Mouse (Mus musculus) hindbrain, embryonic 16.5 days (tissue): ENCODE results near the gene Pi4k2b. TPM values are rescaled to one million over a fixed set of nuclear protein-coding genes. Genes with fewer than 3 reads are reported as not detected.

ENCODE experiments used
- ATAC-seq: fragments of 200-750 bp; cut with Nextera tagmentation; 2 replicates; pipeline ENCODE4 v1.8.0; 2017; ENCODE audit warnings: moderate TSS enrichment, moderate library complexity
- H3K27ac ChIP-seq: fragments of 300-500 bp; sonication (generic); 2 replicates; pipeline ENCODE4 v1.5.1; 2014; ENCODE audit warnings: low read depth, mild to moderate bottlenecking, control low read depth, low read length, moderate library complexity
- H3K27me3 ChIP-seq: fragments of 300-500 bp; sonication (generic); replicated peaks from 2 replicates; pipeline ENCODE4 v1.6.1; 2014; ENCODE audit warnings: low read length; ENCODE audit not compliant: control insufficient read depth, insufficient read depth
- H3K36me3 ChIP-seq: fragments of 300-500 bp; sonication (generic); 2 replicates; pipeline ENCODE4 v1.6.1; 2014; ENCODE audit warnings: mild to moderate bottlenecking, low read length, moderate library complexity, mixed read lengths; ENCODE audit not compliant: control insufficient read depth, insufficient read depth
- H3K4me1 ChIP-seq: fragments of 300-500 bp; sonication (generic); 2 replicates; pipeline ENCODE4 v1.6.1; 2014; ENCODE audit warnings: low read depth, low read length; ENCODE audit not compliant: control insufficient read depth, insufficient read depth
- H3K4me2 ChIP-seq: fragments of 300-500 bp; sonication (generic); 2 replicates; pipeline ENCODE4 v1.6.1; 2014; ENCODE audit warnings: mild to moderate bottlenecking, low read length, control low read depth, moderate library complexity
- H3K4me3 ChIP-seq: fragments of 300-500 bp; sonication (generic); 2 replicates; pipeline ENCODE4 v1.5.1; 2014; ENCODE audit warnings: mild to moderate bottlenecking, low read length, control low read depth, moderate library complexity
- H3K9ac ChIP-seq: fragments of 300-500 bp; sonication (generic); 2 replicates; pipeline ENCODE4 v1.6.1; 2014; ENCODE audit warnings: low read depth, mild to moderate bottlenecking, control low read depth, low read length, moderate library complexity
- H3K9me3 ChIP-seq: fragments of 300-500 bp; sonication (generic); 2 replicates; pipeline ENCODE4 v1.6.1; 2014; ENCODE audit warnings: mild to moderate bottlenecking, low read length, moderate library complexity; ENCODE audit not compliant: control insufficient read depth
- WGBS: fragments of 180-500 bp; shearing (Covaris S2); extraction: QIAGEN DNeasy Blood & Tissue Kit; methylation state at CpG from one replicate; pipeline ENCODE4 v1.1.7; 2014; 5-methylcytosine and 5-hydroxymethylcytosine counted together
- polyA plus RNA-seq: library from polyadenylated mRNA; unstranded; fragments of >200 nt; fragmentation: Nextera tagmentation; extraction: Ambion mirVana; gene quantifications from 2 replicates; pipeline ENCODE4 v1.2.1, GENCODE M21; 2015

The Pi4k2b gene
- polyA plus RNA-seq, 1 experiment from 2014 or later, result 3.6 TPM

DNA sequence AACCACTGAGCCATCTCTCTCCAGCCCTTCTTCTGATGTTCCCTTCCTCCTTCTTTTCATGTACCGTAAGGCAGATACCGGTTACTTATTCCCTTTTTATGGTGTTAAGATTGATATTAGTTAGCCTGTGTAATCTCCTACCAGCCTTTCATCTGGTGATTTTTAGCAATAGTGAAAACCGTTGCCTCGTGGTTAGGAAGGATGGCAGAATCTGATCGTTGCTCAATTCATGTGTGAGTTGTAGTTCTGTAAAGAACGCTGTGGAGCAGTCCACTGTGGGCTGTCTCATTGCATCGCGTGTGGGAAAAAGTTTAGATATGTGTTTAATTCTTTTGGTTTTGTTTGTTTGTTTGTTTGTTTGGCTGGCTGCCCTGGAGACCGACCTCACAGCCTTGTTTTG is 51.9 kb downstream of the Pi4k2b start:
- Histone ChIP-seq H3K4me3 (no peak overlapping the region), H3K4me2 (no peak overlapping the region), H3K9me3 (no peaks in the 10 kb centered on the region), H3K36me3 (peaks cover 10% of the 10 kb centered on the region; the same call in 1 of the 2 replicates), H3K27me3 (no peaks in the 10 kb centered on the region), H3K4me1 (no peaks in the 10 kb centered on the region), H3K27ac (no peak overlapping the region), H3K9ac (no peak overlapping the region)
- ATAC-seq, result no peak
- WGBS, result 96% methylated on average over 9 of the region's 9 CpGs

GRCm38 (mm10) chr5:52794109-52794508 is 52.7 kb downstream of the Pi4k2b start:
- 90% methylated on average over 9 of the region's 9 CpGs for WGBS
- no peaks in the 10 kb centered on the region for H3K4me1 ChIP-seq
- no peak for ATAC-seq
- no peaks in the 10 kb centered on the region for H3K9me3 ChIP-seq
- no peak overlapping the region for H3K9ac ChIP-seq
- H3K4me3 ChIP-seq, result no peak overlapping the region
- H3K27ac ChIP-seq, result no peak overlapping the region
- no peak overlapping the region for H3K4me2 ChIP-seq
- no peaks in the 10 kb centered on the region for H3K27me3 ChIP-seq
- peaks cover 10% of the 10 kb centered on the region; the same call in 1 of the 2 replicates for H3K36me3 ChIP-seq

GRCm38 (mm10) chr5:52799274-52799985 is 58.1 kb downstream of the Pi4k2b start:
- Histone ChIP-seq H3K9me3 (no peaks in the 10 kb centered on the region), H3K4me3 (no peak overlapping the region), H3K36me3 (peaks cover 10% of the 10 kb centered on the region; the same call in 1 of the 2 replicates), H3K27ac (no peak overlapping the region), H3K4me1 (no peaks in the 10 kb centered on the region), H3K9ac (no peak overlapping the region), H3K27me3 (no peaks in the 10 kb centered on the region), H3K4me2 (no peak overlapping the region)
- ATAC-seq, result no peak
- 85% methylated on average over 12 of the region's 12 CpGs for WGBS

DNA sequence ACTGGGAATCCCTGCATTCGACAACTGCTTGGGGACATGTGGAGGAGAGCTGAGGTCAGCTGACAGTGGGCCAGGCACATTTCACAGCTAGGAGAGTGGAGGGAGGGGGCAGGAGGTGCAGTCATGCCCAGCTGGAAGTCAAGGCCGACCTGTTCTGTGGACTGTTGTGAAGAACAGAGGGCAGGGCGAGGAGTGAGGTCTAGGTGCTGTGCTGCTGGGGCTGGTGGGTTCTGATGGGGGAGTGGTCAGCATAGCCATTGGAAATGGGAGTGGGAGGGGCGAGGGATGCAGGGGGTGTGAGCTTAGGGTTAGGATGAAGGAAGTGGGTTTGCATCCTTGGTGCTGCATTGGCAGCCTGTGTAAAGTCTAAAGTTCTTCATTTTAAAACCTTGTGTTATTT is 64.4 kb downstream of the Pi4k2b start:
- H3K4me1 ChIP-seq, result no peaks in the 10 kb centered on the region
- no peaks in the 10 kb centered on the region for H3K9me3 ChIP-seq
- H3K27me3 ChIP-seq, result no peaks in the 10 kb centered on the region
- no peak overlapping the region for H3K4me3 ChIP-seq
- no peak overlapping the region for H3K4me2 ChIP-seq
- H3K36me3 ChIP-seq, result peaks cover 2% of the 10 kb centered on the region; the same call in 1 of the 2 replicates
- WGBS, result 77% methylated on average over 4 of the region's 4 CpGs
- no peak for ATAC-seq
- H3K9ac ChIP-seq, result no peak overlapping the region
- no peak overlapping the region for H3K27ac ChIP-seq

DNA sequence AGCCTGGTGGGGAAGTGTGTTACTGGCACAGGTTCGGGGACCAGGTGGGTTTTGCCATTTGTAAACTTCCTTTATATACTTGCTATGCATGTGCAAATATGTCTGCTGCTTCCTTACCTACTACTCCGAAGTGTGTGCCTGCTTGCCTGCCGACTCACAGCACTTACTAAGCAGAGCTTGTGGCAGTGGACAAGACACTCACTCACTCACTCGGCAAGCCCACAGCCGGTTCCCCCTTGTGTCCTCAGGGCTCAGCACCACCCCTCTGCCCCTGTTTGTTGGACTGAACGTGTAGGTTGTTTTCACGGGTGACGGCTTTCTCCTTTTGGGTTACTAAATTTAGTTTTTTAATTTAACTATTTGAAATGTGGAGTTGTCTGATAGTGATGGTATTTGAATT is 65.0 kb downstream of the Pi4k2b start:
- no peak overlapping the region for H3K27ac ChIP-seq
- H3K36me3 ChIP-seq, result peaks cover 2% of the 10 kb centered on the region; the same call in 1 of the 2 replicates
- no peaks in the 10 kb centered on the region for H3K4me1 ChIP-seq
- no peak for ATAC-seq
- no peaks in the 10 kb centered on the region for H3K27me3 ChIP-seq
- no peak overlapping the region for H3K4me3 ChIP-seq
- no peak overlapping the region for H3K4me2 ChIP-seq
- 83% methylated on average over 8 of the region's 8 CpGs for WGBS
- no peak overlapping the region for H3K9ac ChIP-seq
- H3K9me3 ChIP-seq, result no peaks in the 10 kb centered on the region

DNA sequence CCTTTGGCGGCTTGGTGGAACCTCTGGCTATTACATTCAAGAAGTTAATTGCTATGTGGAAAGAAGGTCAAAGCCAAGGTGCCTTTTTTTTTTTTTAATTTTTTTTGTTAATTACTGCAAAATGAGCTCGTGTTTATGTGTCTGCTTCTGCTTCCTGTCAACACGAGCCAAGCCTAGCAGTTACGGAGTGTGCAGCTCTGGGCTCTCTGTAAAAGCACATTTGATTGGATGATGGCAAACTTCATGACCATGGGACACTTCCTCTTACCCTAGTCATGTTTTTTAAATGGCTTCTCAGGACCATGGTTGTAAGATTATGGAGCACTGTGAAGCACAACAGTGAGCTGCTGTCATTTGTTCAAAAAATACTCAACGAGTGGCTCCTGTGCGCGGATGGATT is 65.7 kb downstream of the Pi4k2b start:
- 87% methylated on average over 7 of the region's 7 CpGs for WGBS
- peaks cover 2% of the 10 kb centered on the region; the same call in 1 of the 2 replicates for H3K36me3 ChIP-seq

GRCm38 (mm10) chr5:52810446-52810845 is 69.1 kb downstream of the Pi4k2b start:
- H3K4me2 ChIP-seq, result no peak overlapping the region
- H3K4me3 ChIP-seq, result no peak overlapping the region
- no peaks in the 10 kb centered on the region for H3K4me1 ChIP-seq
- H3K36me3 ChIP-seq, result 0 out of 2 replicates have a peak, but pooled peaks cover 2% of the 10 kb centered on the region
- H3K9me3 ChIP-seq, result no peaks in the 10 kb centered on the region
- WGBS, result 98% methylated on average over 6 of the region's 6 CpGs
- ATAC-seq, result no peak
- no peak overlapping the region for H3K9ac ChIP-seq
- no peak overlapping the region for H3K27ac ChIP-seq
- no peaks in the 10 kb centered on the region for H3K27me3 ChIP-seq

More for the DNA sequence above, 65.7 kb downstream of the Pi4k2b start:
- H3K27ac ChIP-seq, result no peak overlapping the region
- H3K4me1 ChIP-seq, result no peaks in the 10 kb centered on the region
- H3K9ac ChIP-seq, result no peak overlapping the region
- H3K9me3 ChIP-seq, result no peaks in the 10 kb centered on the region
- no peak overlapping the region for H3K4me2 ChIP-seq
- H3K4me3 ChIP-seq, result no peak overlapping the region
- no peaks in the 10 kb centered on the region for H3K27me3 ChIP-seq
- no peak for ATAC-seq

DNA sequence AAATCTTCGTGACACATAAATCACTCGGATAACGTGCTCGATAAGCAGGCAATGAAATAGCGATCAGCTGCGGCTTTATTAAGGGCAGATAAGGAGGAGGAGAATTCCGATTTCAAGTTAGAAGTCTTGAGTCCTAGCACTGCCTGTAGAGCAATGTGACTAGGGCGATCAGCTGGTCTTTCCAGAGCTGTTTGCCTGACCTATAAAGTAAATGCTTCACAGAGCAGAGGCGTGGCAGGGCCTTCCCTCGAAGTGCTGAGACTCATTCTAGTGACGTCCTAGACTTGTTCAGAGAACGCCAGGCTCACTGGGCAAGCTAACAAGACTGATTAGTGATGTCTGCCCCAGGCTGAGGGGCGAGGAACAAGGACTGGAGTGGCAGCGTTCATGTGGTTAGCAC is 69.7 kb downstream of the Pi4k2b start:
- no peak for ATAC-seq

DNA sequence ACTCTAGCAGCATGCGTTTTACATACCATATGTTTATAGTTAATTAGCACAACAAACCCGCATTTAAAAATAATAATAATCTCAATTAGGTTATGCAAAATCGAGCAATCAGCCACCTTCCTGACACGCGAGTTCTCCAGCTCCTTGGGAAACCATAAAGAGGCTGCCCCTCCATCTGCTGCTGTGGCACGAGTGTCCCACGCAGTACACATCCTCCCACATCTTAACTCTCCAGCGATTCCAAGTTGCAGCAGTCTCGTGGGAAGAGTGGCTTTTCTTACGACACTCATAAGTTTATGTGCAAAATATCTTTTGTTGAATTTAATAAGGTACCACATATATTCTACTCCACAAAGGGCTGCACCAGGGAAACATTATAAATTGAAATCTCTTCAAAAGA is 71.1 kb downstream of the Pi4k2b start:
- no peak for ATAC-seq
- no peak overlapping the region for H3K9ac ChIP-seq
- no peaks in the 10 kb centered on the region for H3K27me3 ChIP-seq
- H3K4me1 ChIP-seq, result no peaks in the 10 kb centered on the region
- H3K27ac ChIP-seq, result no peak overlapping the region
- H3K36me3 ChIP-seq, result peaks cover 2% of the 10 kb centered on the region; the same call in 1 of the 2 replicates
- no peak overlapping the region for H3K4me2 ChIP-seq
- no peaks in the 10 kb centered on the region for H3K9me3 ChIP-seq
- H3K4me3 ChIP-seq, result no peak overlapping the region
- WGBS, result 79% methylated on average over 10 of the region's 10 CpGs

More for the DNA sequence above, 69.7 kb downstream of the Pi4k2b start:
- no peak overlapping the region for H3K4me2 ChIP-seq
- H3K9me3 ChIP-seq, result no peaks in the 10 kb centered on the region
- no peaks in the 10 kb centered on the region for H3K4me1 ChIP-seq
- no peak overlapping the region for H3K9ac ChIP-seq
- 96% methylated on average over 14 of the region's 14 CpGs for WGBS
- H3K27ac ChIP-seq, result no peak overlapping the region
- H3K4me3 ChIP-seq, result no peak overlapping the region
- 0 out of 2 replicates have a peak, but pooled peaks cover 2% of the 10 kb centered on the region for H3K36me3 ChIP-seq
- H3K27me3 ChIP-seq, result no peaks in the 10 kb centered on the region
